Mouse (Mus musculus): ENCODE measurements around the gene Kmt5c.
A peak's percentile ranks its signal among the peaks of the same experiment; 100 is the strongest.

Gene Kmt5c

GRCm38 (mm10) chr7:4789436-4789935, 49.6 kb downstream of the Kmt5c start, which contains the start of gene Tmem238:
Gene Tmem238 (minus strand): TSS chr7:4789656.
- peak in 1 of 2 experiments; percentile 69 for DNase-seq (ENCODE audit: low spot score in 2 of 2)

GRCm38 (mm10) chr7:4792278-4793212, 52.6 kb downstream of the Kmt5c start, which contains the start of gene Rpl28:
Gene Rpl28 (plus strand): TSS chr7:4792874.
- DNase-seq (ENCODE audit: low spot score in 2 of 2), result peak; percentile 90 to 95

- peak; percentile 37 to 43 for DNase-seq (ENCODE audit: low spot score in 2 of 2)
Observed at GRCm38 (mm10) chr7:4793248-4793647, 53.3 kb downstream of the Kmt5c start.

- DNase-seq (ENCODE audit: low spot score in 2 of 2), result no peak
Observed at GRCm38 (mm10) chr7:4793674-4794073, 53.8 kb downstream of the Kmt5c start.

GRCm38 (mm10) chr7:4794631-4795168, 54.8 kb downstream of the Kmt5c start:
- no peak for DNase-seq (ENCODE audit: low spot score in 2 of 2)

GRCm38 (mm10) chr7:4795767-4796433, 56.0 kb downstream of the Kmt5c start:
- DNase-seq (ENCODE audit: low spot score in 2 of 2), result peak in 1 of 2 experiments; percentile 40
